Mouse (Mus musculus) embryo, embryonic 10.5 days (tissue): ENCODE data around the gene 4931406C07Rik.
"Not testable (repeated sequence)": the region's sequence is repeated elsewhere in the genome, so short reads cannot be mapped to it uniquely, and the experiment has no call there.

Experiments used
- DNase-seq: peaks from one replicate; pipeline ENCODE4 v3.0.0-alpha.2; 2015; ENCODE audit warnings: low spot score

4931406C07Rik gene

DNA sequence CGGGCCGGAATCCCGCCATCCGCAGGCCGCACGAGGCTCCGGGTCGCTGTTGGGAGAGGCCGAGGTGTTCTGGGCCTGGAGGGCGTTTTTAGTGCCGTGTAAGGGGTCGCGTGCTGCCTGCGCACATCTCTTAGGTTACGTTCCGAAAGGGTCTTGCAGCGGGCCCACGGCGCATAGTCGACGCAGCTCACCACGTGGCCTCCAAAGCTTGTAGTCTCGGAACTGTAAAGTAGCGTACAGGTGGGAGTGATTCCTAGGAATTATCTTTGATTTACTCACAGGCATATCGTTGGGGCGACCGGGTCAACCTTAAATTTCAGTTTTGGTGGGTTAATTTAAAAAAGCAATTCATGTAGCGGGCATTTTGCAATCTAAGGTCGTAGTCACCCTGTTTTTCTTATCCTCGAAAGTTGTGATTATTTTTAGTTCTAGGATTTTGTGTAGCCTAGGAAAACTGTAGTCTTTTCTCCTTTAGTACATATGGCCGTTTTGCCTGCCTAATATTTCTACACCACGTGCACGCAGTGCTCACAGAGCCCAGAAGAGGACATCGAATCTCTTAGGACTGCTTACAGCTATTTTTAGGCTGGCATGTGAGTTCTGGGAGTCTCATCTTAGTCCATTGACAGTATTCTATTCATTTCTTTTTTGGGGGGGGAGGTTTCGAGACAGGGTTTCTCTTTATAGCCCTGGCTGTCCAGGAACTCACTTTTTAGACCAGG lies at the start of gene 4931406C07Rik:
4931406C07Rik (minus strand) TSS at position 51 of the 722 bp plus-strand sequence.
- peak; percentile 66 for DNase-seq

DNA sequence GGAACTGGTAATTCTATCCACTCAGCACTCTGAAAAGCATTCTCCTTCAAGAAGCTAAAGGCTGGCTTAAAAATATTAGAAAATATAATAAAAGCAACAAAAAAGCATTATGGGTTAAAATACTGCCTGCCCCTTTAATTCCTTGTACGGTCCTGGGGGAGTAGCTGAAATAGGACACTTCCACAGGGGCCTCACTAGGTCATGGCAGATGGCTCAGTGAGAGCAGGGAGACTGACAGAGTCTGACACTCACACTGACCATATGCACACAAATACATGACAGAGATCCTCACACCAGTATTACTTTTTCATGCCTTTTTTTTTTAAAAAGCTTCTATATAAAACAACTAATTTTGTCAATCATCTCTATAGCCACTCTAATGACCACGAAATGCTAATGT lies 43.7 kb upstream of the 4931406C07Rik start:
- peak; percentile 4 for DNase-seq

DNA sequence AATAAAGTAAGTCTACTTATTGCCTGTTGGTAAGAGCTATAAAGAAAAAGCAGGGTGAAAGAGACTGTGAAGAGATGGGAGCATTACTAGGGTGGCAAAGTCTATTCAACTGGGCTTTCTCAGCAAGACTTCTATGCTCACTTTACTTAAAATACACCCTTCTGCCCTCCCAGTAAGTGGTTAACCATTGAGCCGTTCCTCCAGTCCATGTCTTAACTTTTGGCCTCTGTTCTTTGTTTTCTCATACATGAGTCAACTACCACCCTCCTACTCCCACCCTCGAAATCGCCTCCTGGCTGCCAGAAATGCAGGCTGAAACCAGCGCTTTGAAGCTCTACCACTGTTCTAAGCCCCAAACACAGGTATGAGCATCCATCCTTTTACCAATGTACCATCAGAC lies 31.5 kb upstream of the 4931406C07Rik start:
- DNase-seq: no peak

DNA sequence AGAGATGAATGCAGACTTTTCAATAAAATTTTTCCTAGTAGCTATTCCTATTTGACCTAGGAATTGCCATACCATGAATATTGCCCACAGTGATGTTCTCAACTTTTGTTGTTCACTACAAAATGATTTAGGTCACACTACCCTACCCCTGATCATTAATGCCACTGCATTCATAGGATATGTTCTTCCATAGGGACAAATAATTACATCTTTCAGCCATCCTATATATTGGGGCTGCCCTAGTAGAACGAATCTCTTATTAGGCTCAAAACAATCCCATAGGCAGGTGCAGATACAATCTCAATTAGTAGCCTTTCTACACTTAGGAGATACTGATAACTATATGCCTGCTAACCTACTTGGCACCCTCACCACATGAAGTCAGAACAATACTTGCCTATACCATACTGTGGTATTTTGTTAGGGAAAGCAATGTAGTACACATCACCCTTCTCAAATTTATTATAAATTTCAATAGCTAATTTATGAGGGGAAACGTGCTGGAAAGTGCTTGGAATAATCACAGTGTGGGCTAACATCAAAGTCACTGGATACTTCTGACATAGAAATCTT lies 12.0 kb upstream of the 4931406C07Rik start:
- no peak for DNase-seq

DNA sequence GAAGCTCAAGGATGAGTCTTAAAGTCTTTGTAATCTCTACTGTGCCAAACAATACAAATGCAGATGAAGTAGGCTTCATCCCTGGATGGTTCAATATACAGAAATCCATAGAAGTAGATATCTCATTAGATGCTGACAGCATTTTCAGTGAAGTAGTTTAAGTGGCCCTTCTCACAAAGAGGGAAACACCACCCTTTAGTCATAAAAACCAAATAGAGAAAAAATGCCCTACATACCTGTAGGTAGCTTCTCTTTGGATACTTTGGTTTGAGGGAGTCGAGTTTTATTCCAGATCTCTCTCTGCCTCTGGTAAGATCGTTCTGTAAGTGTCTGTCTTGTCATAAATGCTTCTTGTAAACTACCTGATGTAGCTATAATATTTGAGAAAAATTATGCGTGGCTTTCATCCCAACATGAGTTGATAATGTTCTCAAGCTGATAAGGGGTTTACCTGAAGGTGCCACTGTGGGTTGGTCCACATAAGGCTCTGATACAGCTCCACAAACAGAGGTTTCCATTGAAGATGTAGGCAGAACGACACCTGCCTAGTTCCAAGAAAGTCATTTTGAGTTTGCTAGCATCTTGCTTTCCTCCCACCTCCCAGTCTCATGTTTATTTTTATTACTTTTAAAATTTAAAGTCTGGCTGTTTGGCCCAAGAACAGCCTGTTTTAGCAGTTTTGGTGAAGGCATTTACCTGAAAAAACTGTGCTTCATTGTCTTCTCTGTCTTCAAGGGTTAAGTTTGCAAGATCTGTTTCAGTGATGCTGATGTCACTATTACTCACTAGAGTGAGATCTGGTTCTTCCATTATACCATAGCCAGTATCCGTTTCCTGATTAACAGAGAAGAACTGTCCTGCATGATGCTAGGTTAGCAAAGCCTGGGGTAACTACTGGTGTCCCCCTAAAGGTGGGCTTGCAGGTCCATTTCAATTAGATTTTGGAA lies 11.2 kb upstream of the 4931406C07Rik start:
- DNase-seq: no peak

DNA sequence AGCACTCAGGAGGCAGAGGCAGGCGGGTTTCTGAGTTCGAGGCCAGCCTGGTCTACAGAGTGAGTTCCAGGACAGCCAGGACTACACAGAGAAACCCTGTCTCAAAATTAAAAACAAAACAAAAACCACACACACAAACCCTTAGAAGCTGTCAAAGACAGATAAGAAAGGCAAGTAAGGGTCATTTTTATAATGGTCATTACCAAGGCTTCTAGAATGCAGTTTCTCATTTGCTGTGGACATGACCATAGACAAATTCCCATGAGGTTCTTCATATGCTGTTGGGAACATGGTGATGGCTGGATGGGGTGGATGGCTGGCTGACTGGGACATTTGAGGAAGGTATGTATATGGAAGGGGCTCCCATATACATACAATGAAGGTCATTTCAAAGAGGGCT lies 10.0 kb upstream of the 4931406C07Rik start:
- DNase-seq: not testable (repeated sequence)

DNA sequence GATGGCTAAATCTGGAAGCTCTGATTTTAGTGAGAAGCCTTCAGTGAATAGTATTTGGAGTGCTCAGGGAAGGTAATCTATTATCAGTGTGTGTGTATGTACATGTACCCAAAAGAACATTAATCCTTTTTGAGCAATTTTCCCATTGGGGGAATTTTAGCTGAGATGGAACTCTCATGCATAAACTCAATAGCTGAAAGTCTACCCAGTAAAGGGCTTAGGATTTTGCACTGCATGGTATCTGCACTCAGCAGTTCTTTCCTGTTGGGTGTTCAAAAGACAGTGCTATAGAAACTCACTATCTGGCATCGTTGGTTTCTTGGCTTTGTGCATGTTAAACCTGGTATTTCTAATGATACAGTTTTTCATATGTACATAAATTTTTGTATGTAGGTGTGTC lies 8.4 kb upstream of the 4931406C07Rik start:
- no peak for DNase-seq

DNA sequence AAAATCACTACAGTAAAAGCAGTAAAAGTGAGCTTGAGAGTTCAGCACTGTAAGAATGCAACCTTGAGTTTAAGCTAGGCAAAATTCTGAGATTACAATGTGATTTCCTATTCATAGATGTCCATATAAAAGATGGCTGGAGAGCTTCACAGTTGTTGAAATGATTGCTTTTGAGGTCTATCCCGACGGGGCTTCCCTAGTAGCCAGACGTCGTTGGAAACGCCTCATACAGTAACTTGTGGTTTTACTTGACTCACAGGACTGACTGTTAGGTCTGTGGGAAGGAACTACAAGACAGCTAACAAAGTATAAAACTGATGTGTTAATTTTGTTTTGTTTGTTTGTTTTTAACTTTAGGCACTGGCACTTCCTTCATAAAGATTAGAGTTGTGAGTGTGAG lies 7.4 kb upstream of the 4931406C07Rik start:
- DNase-seq: no peak

DNA sequence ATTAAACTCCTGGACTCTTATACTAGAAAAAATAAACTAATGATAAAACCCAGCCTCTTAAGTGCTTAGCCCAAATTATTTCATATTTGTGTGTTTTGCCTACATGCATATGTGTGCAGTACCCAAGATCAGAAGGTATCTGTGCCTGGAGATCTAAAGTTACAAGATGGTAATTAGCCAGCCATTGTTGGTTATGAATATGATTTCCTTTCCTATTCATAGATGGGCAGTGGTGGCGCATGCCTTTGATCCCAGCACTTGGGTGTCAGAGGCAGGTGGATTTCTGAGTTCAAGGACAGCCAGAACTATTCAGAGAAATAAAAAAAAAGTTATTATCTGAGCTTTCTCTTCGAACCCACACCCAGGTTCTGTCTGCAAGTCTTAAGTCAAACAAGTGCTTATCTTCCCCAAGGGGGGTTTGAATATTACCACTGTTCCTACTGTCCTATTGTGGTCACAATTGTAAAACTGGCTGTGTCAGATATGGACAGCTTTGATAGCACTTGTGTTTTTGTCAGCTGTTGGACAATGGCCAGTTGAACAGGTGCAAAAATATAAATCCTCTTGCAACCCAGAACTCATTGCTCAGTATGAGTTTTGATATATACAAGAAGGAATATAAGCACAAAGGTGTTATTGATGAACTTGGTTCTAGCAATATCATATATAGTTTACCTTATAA lies 5.9 kb upstream of the 4931406C07Rik start:
- no peak for DNase-seq

DNA sequence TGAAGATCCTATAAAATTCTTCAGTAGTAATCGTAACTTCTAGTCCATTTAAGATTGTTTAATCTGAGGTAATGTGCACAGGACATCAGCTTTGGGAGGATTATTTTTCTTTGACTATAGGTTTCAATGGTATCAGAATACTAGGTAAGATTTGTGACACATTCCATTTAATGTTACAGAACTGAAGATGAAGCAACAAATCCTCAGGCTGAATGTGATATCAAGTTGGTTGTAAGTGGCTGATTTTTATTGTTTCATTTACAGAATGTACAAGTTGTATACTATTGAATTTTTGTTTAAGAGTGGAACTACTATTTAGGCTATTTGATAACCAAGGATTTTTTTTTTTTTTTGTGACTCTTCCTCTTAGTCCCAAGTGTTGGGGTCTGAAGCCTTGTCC lies 3.9 kb upstream of the 4931406C07Rik start:
- no peak for DNase-seq

DNA sequence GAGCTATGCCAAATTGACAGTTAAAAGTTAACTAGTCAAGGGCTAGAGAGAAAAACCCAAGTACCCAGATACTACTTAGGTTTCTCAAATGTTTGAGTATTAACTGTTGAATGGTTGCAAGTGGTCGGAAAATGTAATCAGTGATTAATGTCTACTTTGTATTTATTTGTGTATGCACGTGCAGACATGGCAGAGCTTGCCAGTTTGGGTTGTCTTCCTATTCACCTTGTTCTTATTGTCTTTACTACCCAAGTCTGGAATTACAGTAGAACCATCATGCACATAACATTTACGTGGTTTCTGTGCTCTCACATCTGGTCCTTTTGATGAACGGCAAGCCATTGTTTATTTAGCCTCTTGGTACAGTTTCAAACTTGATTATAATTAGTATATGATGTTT lies 3.2 kb upstream of the 4931406C07Rik start:
- no peak for DNase-seq

DNA sequence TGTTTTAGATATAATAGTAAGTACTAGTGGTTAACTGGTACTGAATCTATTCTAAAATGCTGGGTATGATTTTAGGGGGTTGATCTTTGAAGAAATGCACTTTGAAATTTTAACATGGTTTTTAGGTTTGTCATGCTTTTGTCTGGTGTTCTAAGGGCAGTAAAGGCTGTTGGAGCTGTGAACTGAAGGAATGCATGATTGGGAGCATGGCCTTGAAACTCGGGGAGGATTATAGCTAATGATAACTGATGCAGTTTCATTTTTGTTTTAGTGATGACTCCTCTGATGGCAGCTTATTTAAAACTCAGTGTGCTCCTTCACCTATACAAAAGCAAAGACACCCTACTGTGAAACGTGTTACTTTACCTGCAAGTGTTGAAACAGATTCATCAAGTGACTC lies 2.0 kb upstream of the 4931406C07Rik start:
- DNase-seq: no peak

DNA sequence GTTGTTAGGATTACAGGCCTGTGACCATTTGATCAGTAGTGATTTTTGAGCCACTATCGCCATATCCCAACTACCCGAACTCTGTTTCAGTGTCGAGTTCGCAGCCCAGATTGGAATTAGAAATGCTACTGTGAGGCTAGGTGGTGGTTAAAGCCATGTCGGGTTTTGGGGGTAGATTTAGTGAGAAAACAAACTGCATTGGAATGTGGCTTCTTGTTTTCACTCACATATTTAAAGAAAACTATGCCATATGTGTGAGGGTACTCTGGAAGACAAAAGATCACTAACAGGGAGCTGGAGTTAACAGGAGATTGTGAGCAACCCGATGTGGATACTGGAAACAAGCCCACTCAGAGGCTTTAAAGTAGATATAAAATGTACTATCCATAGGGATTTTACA lies 1.0 kb upstream of the 4931406C07Rik start:
- DNase-seq: no peak

DNA sequence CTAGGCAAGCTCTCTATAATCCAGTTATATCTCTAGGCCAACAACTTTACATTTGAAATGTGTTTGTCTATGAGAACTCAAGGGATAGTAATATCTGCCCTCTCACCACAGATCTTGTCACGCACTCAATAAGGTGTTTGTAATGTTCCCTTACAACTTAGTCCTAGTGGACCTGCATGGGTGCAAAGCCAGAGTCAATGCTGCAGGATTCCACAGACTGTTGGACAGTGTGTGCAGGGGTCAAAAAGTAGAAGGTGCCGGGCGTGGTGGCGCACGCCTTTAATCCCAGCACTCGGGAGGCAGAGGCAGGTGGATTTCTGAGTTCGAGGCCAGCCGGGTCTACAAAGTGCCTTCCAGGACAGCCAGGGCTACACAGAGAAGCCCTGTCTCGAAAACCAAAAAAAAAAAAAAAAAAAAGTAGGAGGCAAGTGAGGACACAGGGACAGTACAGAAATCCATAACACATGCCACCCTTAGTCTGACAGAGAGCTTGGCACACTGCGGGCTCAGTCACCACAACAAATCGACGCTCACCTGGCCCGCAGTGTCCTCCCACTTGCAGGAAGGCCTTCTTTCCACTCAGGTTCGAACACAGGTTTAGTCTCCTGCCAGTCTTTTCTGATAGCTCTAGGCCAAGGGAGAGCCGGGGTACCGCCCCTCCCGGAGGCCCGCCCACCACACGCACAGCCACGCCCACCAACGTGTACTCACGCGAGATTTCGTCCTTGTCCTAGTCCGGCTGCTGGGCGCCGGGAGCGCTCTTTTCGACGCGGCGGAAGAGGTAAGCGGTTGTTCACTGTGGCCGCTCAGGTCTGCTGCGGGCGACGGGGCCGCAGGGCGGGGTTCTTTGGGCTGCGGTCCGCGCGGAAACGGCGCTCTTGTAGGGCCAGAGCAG lies 498 bp downstream of the 4931406C07Rik start, which contains the start of gene Taf1d:
Taf1d (plus strand) TSS at position 712 of the 895 bp plus-strand sequence.
- peak; percentile 96 for DNase-seq

DNA sequence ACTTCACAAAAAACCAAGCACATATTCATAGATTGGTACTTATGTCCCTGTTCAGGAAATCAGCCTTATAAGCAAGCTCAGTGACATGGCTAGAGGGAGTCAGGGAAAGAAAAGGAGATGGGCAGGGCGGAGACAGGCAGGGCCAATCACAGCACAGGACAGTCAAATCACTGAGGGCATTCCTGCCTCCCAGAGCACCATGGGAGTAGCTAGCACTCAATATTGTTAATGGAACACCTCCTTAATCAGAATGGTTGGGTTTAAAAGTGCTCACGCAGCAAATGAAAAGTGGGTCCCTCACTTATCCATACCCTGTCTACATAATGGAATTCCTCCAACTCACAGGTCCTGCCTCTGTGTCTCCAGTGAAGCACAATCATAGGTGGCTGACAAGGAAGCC lies 3.4 kb downstream of the 4931406C07Rik start:
- DNase-seq: no peak

DNA sequence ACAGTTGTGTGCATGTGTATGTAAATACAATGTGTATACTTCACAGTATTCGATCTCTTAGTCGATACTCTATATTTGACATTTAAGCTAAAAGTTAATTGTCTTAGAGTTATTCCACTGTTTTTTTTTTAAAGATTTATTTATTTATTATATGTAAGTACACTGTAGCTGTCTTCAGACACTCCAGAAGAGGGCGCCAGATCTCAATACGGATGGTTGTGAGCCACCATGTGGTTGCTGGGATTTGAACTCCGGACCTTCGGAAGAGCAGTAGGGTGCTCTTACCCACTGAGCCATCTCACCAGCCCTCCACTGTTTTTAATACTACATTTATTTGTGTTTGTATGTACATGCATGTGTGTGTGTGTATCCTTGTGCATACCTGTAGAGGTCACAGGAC lies 4.2 kb downstream of the 4931406C07Rik start:
- not testable (repeated sequence) for DNase-seq

DNA sequence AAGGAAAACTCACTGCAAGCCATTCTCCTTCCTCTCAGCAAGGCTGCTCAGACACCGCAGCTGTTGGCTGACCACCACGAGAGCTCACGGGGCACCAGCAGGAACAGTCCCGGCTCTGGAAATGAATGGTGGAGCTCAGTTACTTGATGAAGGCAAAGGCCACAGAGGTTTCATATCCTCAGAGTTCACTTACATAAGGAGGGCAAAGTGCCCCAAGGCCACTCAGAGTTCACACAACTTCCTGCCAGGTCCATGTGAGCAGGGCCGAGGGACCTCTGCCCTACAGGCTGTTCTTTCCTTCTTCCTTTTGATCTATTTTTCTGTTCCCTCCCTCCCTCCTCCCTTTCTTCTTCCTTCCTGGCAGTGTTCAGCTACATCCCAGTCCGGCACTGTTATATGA lies 4.8 kb downstream of the 4931406C07Rik start:
- DNase-seq: peak; percentile 39

DNA sequence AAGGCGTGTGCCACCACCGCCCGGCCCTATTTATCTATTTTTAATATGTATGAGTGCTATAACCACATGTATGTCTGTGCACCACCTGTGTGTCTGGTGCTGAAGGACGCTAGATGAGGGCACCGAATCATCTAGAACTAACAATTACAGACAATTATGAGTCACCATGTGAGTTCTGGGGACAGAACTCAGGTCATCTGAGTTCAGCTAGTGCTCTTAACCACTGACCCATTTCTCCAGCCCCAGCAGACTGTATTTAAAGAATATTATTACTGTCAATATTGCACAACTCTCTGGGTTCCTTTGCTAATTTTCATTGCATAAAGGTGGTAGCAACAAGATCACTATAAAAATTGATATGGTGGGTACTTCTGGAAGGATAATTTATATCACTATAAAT lies 6.2 kb downstream of the 4931406C07Rik start:
- no peak for DNase-seq

DNA sequence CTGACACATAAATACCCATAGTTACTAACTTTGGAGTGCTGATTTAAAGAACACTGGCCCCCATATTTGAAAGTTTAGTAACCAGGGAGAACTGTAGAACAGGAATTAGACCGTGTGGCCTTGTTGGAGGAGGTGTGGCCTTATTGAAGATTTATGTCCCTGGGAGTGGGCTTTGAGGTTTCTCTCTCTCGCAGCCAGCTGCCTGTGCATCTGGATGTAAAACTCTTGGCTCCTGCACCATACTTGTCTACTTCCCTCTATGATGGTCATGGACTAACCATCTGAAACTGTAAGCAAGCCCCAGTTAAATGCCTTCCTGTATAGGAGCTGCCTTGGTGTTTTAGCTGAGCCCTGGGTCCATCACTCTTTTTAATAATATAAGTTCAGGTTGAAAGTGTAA lies 7.8 kb downstream of the 4931406C07Rik start:
- DNase-seq: no peak

DNA sequence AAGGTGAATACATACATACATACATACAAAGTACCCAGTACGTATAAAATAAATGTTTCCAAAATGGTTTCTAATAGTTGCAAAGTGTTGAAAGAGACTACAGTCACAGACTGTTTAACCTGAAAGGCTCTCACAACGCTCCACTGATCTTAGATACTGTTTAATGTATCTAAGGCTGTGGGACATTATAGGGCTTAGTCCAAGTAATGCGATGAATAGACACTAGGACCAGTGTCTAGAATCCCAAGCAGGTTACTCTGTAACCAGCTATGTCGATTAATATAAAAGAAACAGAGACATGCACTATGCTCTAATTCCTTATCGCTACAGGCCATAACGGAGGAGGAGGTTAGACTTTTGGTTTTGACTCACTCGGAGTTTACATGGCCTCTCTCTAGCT lies 9.1 kb downstream of the 4931406C07Rik start:
- no peak for DNase-seq

DNA sequence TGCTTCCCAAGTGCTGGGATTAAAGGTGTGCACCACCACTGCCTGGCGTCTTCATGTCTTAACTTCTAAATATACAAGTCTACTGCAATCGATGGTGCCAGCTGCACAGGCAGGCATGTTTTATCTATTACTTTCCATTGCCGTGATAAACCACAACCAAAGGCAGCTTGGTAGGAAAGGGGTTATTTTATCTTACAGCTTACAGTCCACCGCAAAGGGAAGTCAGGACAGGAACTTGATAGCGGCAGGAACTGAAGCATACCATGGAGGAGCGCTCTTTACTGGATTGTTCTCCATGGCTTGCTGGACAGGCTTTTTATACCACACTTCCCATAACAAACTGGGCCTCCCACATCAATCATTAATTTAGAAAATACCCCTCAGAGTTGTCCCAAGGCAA lies 17.0 kb downstream of the 4931406C07Rik start:
- no peak for DNase-seq
